Mouse (Mus musculus) hindbrain, postnatal 0 days (tissue): ENCODE measurements around the gene Mesp2. TPM values are rescaled to one million over a fixed set of nuclear protein-coding genes. Genes with fewer than 3 reads are reported as not detected.

Experiments
- ATAC-seq: fragments of 200-750 bp; cut with Nextera tagmentation; 2 replicates; pipeline ENCODE4 v1.8.0; 2017; ENCODE audit warnings: mild to moderate bottlenecking, moderate TSS enrichment, moderate library complexity
- DNase-seq: peaks from one replicate; pipeline ENCODE4 v3.0.0-alpha.2; 2015; ENCODE audit warnings: low spot score
- H3K27ac ChIP-seq: fragments of 300-500 bp; sonication (generic); 2 replicates; pipeline ENCODE4 v1.5.1; 2014; ENCODE audit warnings: mild to moderate bottlenecking
- H3K27me3 ChIP-seq: fragments of 300-500 bp; sonication (generic); 2 replicates; pipeline ENCODE4 v1.6.1; 2014; ENCODE audit warnings: low read length, mixed read lengths; ENCODE audit not compliant: insufficient read depth
- H3K36me3 ChIP-seq: fragments of 300-500 bp; sonication (generic); 2 replicates; pipeline ENCODE4 v1.6.1; 2014; ENCODE audit warnings: low read length, mixed read lengths; ENCODE audit not compliant: insufficient read depth
- H3K4me1 ChIP-seq: fragments of 300-500 bp; sonication (generic); 2 replicates; pipeline ENCODE4 v1.6.1; 2014; ENCODE audit warnings: antibody characterized with exemption, low read length, mixed read lengths; ENCODE audit not compliant: insufficient read depth
- H3K4me2 ChIP-seq: fragments of 300-500 bp; sonication (generic); 2 replicates; pipeline ENCODE4 v1.6.1; 2014; ENCODE audit warnings: low read depth, mild to moderate bottlenecking, low read length, moderate library complexity, mixed read lengths
- H3K4me3 ChIP-seq: fragments of 300-500 bp; sonication (generic); 2 replicates; pipeline ENCODE4 v1.5.1; 2014; ENCODE audit warnings: low read length
- H3K9ac ChIP-seq: fragments of 300-500 bp; sonication (generic); replicated peaks from 2 replicates; pipeline ENCODE4 v1.6.1; 2014; ENCODE audit warnings: mild to moderate bottlenecking, low read length, moderate library complexity, mixed read lengths
- H3K9me3 ChIP-seq: fragments of 300-500 bp; sonication (generic); 2 replicates; pipeline ENCODE4 v1.6.1; 2016; ENCODE audit warnings: low read length, mixed read lengths
- CTCF ChIP-seq: IDR thresholded peaks from 2 replicates; pipeline ENCODE4 v1.5.1; 2016; ENCODE audit warnings: antibody characterized with exemption, control low read depth, low read depth
- WGBS: fragments of 180-500 bp; shearing (Covaris S2); extraction: QIAGEN DNeasy Blood & Tissue Kit; methylation state at CpG from one replicate; pipeline ENCODE4 v1.1.7; 2014; 5-methylcytosine and 5-hydroxymethylcytosine counted together
- polyA plus RNA-seq: library from polyadenylated mRNA; unstranded; fragments of >200 nt; fragmentation: Nextera tagmentation; extraction: Ambion mirVana; gene quantifications from 2 replicates; pipeline ENCODE4 v1.2.1, GENCODE M21; 2015
- total RNA-seq: library from RNA; depleted of rRNA; stranded (reverse); fragments of >200 nt; gene quantifications from 2 replicates; pipeline ENCODE4 v1.2.3, GENCODE M21; 2014

Gene Mesp2
- total and polyA plus RNA-seq, 2 experiments from 2014 or later = 1.5 to 1.7 TPM

- H3K9ac ChIP-seq = no peak overlapping the region
- H3K4me1 ChIP-seq = no peaks in the 10 kb centered on the region
- H3K9me3 ChIP-seq = no peaks in the 10 kb centered on the region
- H3K27ac ChIP-seq = no peak overlapping the region
- no peak for TF ChIP-seq CTCF
- no peaks in the 10 kb centered on the region for H3K36me3 ChIP-seq
- no peak overlapping the region for H3K4me3 ChIP-seq
- DNase-seq (no peak), ATAC-seq (no peak)
- no peaks in the 10 kb centered on the region for H3K27me3 ChIP-seq
- 53% methylated on average over 2 of the region's 2 CpGs for WGBS
- no peak overlapping the region for H3K4me2 ChIP-seq
These were observed 6.6 kb upstream of the Mesp2 start for GRCm38 (mm10) chr7:79803887-79804286.

- WGBS = 82% methylated on average over 7 of the region's 7 CpGs
- no peaks in the 10 kb centered on the region for H3K9me3 ChIP-seq
- no peak for TF ChIP-seq CTCF
- H3K27me3 ChIP-seq = no peaks in the 10 kb centered on the region
- peaks cover 4% of the 10 kb centered on the region; the same call in 1 of the 2 replicates for H3K4me1 ChIP-seq
- no peaks in the 10 kb centered on the region for H3K36me3 ChIP-seq
- no peak overlapping the region for H3K4me3 ChIP-seq
- ATAC-seq (no peak), DNase-seq (no peak)
- H3K9ac ChIP-seq = no peak overlapping the region
- no peak overlapping the region for H3K27ac ChIP-seq
- no peak overlapping the region for H3K4me2 ChIP-seq
These were observed 2.0 kb upstream of the Mesp2 start for GRCm38 (mm10) chr7:79808561-79808960.

- WGBS = 87% methylated on average over 1 of the region's 1 CpGs
- no peak for ATAC-seq
- H3K9ac ChIP-seq = no peak overlapping the region
These were observed 2.9 kb downstream of the Mesp2 start for GRCm38 (mm10) chr7:79813409-79813808.

GRCm38 (mm10) chr7:79818321-79818720 lies 7.8 kb downstream of the Mesp2 start:
- H3K4me1 ChIP-seq = no peaks in the 10 kb centered on the region
- no peak overlapping the region for H3K9ac ChIP-seq
- no peak overlapping the region for H3K4me2 ChIP-seq
- no peak overlapping the region for H3K4me3 ChIP-seq
- no peaks in the 10 kb centered on the region for H3K36me3 ChIP-seq
- TF ChIP-seq CTCF = no peak
- DNase-seq (no peak), ATAC-seq (no peak)
- no peaks in the 10 kb centered on the region for H3K9me3 ChIP-seq
- H3K27me3 ChIP-seq = no peaks in the 10 kb centered on the region
- no peak overlapping the region for H3K27ac ChIP-seq
- WGBS = 4% methylated on average over 6 of the region's 6 CpGs

More at GRCm38 (mm10) chr7:79813409-79813808, 2.9 kb downstream of the Mesp2 start:
- Histone ChIP-seq H3K27ac (no peak overlapping the region), H3K27me3 (no peaks in the 10 kb centered on the region), H3K4me1 (peaks cover 4% of the 10 kb centered on the region; the same call in 1 of the 2 replicates), H3K36me3 (no peaks in the 10 kb centered on the region), H3K9me3 (no peaks in the 10 kb centered on the region), H3K4me3 (no peak overlapping the region), H3K4me2 (no peak overlapping the region)
- no peak for DNase-seq
- TF ChIP-seq CTCF = no peak

- no peak overlapping the region for H3K9ac ChIP-seq
- WGBS = 45% methylated on average over 4 of the region's 4 CpGs
These were observed 9.0 kb downstream of the Mesp2 start for GRCm38 (mm10) chr7:79819515-79819914.

GRCm38 (mm10) chr7:79819996-79820395 lies 9.5 kb downstream of the Mesp2 start:
- H3K4me3 ChIP-seq = no peak overlapping the region
- no peak for DNase-seq
- ATAC-seq = no peak
- no peaks in the 10 kb centered on the region for H3K27me3 ChIP-seq
- no peaks in the 10 kb centered on the region for H3K4me1 ChIP-seq
- H3K27ac ChIP-seq = no peak overlapping the region
- H3K36me3 ChIP-seq = no peaks in the 10 kb centered on the region
- TF ChIP-seq CTCF = no peak
- no peak overlapping the region for H3K9ac ChIP-seq
- 52% methylated on average over 11 of the region's 11 CpGs for WGBS
- H3K4me2 ChIP-seq = no peak overlapping the region
- H3K9me3 ChIP-seq = no peaks in the 10 kb centered on the region

More at GRCm38 (mm10) chr7:79819515-79819914, 9.0 kb downstream of the Mesp2 start:
- no peak for ATAC-seq
- no peak overlapping the region for H3K4me3 ChIP-seq
- H3K27me3 ChIP-seq = no peaks in the 10 kb centered on the region
- H3K9me3 ChIP-seq = no peaks in the 10 kb centered on the region
- no peak overlapping the region for H3K4me2 ChIP-seq
- no peak for DNase-seq
- TF ChIP-seq CTCF = no peak
- no peaks in the 10 kb centered on the region for H3K4me1 ChIP-seq
- H3K27ac ChIP-seq = no peak overlapping the region
- no peaks in the 10 kb centered on the region for H3K36me3 ChIP-seq

GRCm38 (mm10) chr7:79822092-79822695 lies 11.7 kb downstream of the Mesp2 start:
- ATAC-seq = no peak
- H3K27me3 ChIP-seq = no peaks in the 10 kb centered on the region
- TF ChIP-seq CTCF = no peak

More at GRCm38 (mm10) chr7:79822092-79822695, 11.7 kb downstream of the Mesp2 start:
- no peak overlapping the region for H3K9ac ChIP-seq
- no peaks in the 10 kb centered on the region for H3K36me3 ChIP-seq
- H3K4me2 ChIP-seq = no peak overlapping the region
- DNase-seq = no peak
- no peak overlapping the region for H3K4me3 ChIP-seq
- no peaks in the 10 kb centered on the region for H3K9me3 ChIP-seq
- 86% methylated on average over 12 of the region's 12 CpGs for WGBS
- H3K27ac ChIP-seq = no peak overlapping the region
- no peaks in the 10 kb centered on the region for H3K4me1 ChIP-seq
